Mouse (Mus musculus) lung, embryonic 15.5 days (tissue): ENCODE measurements at regions not wholly inside any gene's neighbourhood (a gene's known extent, or its start where the extent isn't known, plus 50 kb on each side); places are given as distances from the start of the nearest gene placed in this dataset.

ENCODE experiments used
- ATAC-seq: fragments of 200-750 bp; cut with Nextera tagmentation; 2 replicates; pipeline ENCODE4 v1.8.0; 2017; ENCODE audit warnings: moderate number of reproducible peaks, borderline replicate concordance; ENCODE audit not compliant: low FRiP score, low TSS enrichment; ENCODE audit errors: extremely low read depth
- H3K27ac ChIP-seq: fragments of 300-500 bp; sonication (generic); 2 replicates; pipeline ENCODE4 v1.5.1; 2015; ENCODE audit warnings: moderate library complexity, mild to moderate bottlenecking, inconsistent platforms
- H3K27me3 ChIP-seq: fragments of 300-500 bp; sonication (generic); 2 replicates; pipeline ENCODE4 v1.6.1; 2015; ENCODE audit warnings: inconsistent platforms
- H3K36me3 ChIP-seq: fragments of 300-500 bp; sonication (generic); 2 replicates; pipeline ENCODE4 v1.6.1; 2015; ENCODE audit warnings: inconsistent platforms
- H3K4me1 ChIP-seq: fragments of 300-500 bp; sonication (generic); 2 replicates; pipeline ENCODE4 v1.6.1; 2015; ENCODE audit warnings: inconsistent platforms
- H3K4me2 ChIP-seq: fragments of 300-500 bp; sonication (generic); 2 replicates; pipeline ENCODE4 v1.6.1; 2015; ENCODE audit warnings: inconsistent platforms, mild to moderate bottlenecking, moderate library complexity
- H3K4me3 ChIP-seq: fragments of 300-500 bp; sonication (generic); 2 replicates; pipeline ENCODE4 v1.5.1; 2015; ENCODE audit warnings: mild to moderate bottlenecking, inconsistent platforms
- H3K9ac ChIP-seq: fragments of 300-500 bp; sonication (generic); 2 replicates; pipeline ENCODE4 v1.6.1; 2015; ENCODE audit warnings: inconsistent platforms
- H3K9me3 ChIP-seq: fragments of 300-500 bp; sonication (generic); 2 replicates; pipeline ENCODE4 v1.6.1; 2016; ENCODE audit warnings: inconsistent platforms
- WGBS: fragments of 180-500 bp; shearing (Covaris S2); methylation state at CpG from one replicate; pipeline ENCODE4 v1.1.7; 2015; 5-methylcytosine and 5-hydroxymethylcytosine counted together

DNA sequence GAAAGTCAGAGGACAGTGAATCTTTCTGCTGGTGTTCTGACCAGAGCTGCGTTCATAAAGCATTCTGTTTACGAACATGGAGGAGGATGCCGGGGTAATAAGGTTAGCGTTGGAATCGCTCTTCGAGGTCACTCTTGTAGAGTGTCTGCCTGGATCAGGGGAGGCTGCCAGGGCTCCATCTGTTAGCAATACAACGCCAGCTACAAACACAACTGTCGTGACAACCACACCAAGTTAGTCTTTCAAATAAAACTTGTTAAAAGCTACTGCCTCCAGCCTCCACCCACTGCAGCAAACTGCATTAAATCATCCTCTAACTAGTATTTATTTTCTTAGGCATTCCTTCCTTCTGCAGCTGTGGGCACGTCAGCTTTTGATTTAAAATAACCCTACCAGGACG, 525.0 kb downstream of the 1700129C05Rik start:
- no peak overlapping the region for H3K4me3 ChIP-seq
- no peak overlapping the region for H3K27ac ChIP-seq
- no peak overlapping the region for H3K9ac ChIP-seq
- H3K4me1 ChIP-seq = peaks cover 10% of the 10 kb centered on the region; the same call in 1 of the 2 replicates
- no peak overlapping the region for H3K4me2 ChIP-seq
- H3K27me3 ChIP-seq = no peaks in the 10 kb centered on the region
- H3K9me3 ChIP-seq = no peaks in the 10 kb centered on the region
- ATAC-seq = no peak
- H3K36me3 ChIP-seq = no peaks in the 10 kb centered on the region
- WGBS = 25% methylated on average over 10 of the region's 10 CpGs

DNA sequence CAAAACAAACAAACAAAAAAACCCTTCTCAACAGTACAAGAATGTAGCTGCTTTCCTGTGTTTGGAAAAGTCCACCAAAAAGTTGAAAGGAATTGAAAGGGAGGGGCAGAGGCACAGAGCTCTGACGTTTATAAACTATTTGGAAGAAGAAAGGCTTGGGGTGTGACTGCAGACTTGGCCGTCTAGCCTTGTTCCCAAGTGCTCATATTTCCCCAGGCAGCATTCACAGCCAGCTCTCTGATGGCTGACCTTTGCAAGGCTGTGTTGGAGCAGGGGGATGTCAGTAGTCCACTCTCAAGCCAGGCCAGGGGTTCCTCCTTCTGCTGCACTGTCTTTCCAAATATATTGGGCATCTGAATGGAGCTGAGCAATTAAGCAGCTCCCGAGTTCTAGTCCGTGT, 534.5 kb downstream of the 1700129C05Rik start:
- Histone ChIP-seq H3K27ac (no peak overlapping the region; the same call in 1 of the 2 replicates), H3K27me3 (no peaks in the 10 kb centered on the region), H3K9ac (no peak overlapping the region), H3K4me2 (no peak overlapping the region), H3K4me1 (peaks cover 12% of the 10 kb centered on the region; the same call in 1 of the 2 replicates), H3K4me3 (no peak overlapping the region), H3K36me3 (no peaks in the 10 kb centered on the region), H3K9me3 (no peaks in the 10 kb centered on the region)
- peak; percentile 70; the same call in 1 of the 2 replicates for ATAC-seq
- WGBS = 43% methylated on average over 4 of the region's 4 CpGs

DNA sequence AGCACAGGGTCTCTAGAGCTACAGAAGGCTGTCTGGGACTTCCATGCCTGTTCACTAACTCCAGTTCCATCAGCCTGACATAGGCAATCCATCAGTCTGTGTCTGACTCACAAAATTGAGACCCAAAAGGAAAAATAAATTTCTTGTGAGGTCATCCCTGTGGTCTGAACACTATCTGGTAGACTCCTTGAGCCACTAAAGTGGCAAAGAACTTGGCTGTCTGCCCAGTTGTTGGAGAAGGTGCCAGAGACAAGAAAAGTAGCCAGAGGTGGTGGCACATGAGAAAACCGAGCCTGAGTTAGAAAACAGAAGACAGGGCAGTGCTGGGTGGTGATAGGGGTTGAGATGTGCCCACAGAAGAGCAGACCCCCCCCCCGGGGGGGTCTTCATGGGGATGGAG, 535.0 kb downstream of the 1700129C05Rik start:
- Histone ChIP-seq H3K4me3 (no peak overlapping the region), H3K4me2 (no peak overlapping the region), H3K9ac (no peak overlapping the region), H3K9me3 (no peaks in the 10 kb centered on the region), H3K27ac (peak overlapping the region; percentile 15; the same call in 1 of the 2 replicates), H3K36me3 (no peaks in the 10 kb centered on the region), H3K27me3 (no peaks in the 10 kb centered on the region), H3K4me1 (peaks cover 12% of the 10 kb centered on the region; the same call in 1 of the 2 replicates)
- ATAC-seq = peak; percentile 39; the same call in 1 of the 2 replicates
- 27% methylated on average over 2 of the region's 2 CpGs for WGBS

DNA sequence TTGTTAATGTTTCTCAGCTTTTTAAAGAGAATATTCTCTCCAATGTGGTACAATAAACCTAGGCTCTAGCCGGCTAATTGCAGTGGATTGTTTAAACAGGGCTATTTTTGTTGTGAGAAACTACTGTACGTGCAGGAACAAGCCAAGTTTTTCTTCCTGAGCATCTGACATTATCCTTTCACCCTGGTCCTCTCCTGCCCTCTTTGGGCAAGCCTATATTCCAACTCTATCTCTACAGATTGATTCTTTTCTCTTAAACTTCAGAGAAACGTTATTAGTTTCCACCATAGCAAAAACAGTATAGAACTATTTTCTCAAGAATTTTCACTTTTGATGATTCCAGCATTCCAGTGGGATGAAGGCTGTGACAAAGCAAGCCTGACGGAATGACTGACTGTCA, 535.2 kb downstream of the Fgf9 start:
- H3K27me3 ChIP-seq = no peaks in the 10 kb centered on the region
- H3K36me3 ChIP-seq = no peaks in the 10 kb centered on the region
- no peak overlapping the region for H3K9ac ChIP-seq
- H3K9me3 ChIP-seq = no peaks in the 10 kb centered on the region
- no peak for ATAC-seq
- no peak overlapping the region for H3K4me3 ChIP-seq
- peaks cover 12% of the 10 kb centered on the region; the same call in 1 of the 2 replicates for H3K4me1 ChIP-seq
- H3K4me2 ChIP-seq = no peak overlapping the region
- 55% methylated on average over 4 of the region's 4 CpGs for WGBS
- no peak overlapping the region for H3K27ac ChIP-seq

DNA sequence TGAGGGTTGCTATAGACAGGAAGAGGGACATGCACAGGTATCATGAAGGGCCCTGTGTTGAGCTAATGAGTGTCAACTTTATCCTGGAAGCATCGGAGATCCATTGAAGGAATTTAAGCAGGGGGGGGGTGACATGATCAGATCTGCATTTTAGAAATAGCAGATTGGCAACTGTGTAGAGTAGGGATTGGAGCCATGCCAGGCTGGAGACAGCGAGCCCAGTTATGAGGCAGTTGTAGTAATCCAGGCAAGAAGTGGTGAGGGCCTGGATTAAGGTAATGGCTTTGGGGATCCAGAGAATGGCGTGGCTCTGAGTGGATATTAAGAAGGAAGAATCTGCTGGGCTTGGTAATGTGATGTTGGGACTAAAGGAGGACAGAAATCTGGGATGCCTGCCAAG, 528.5 kb downstream of the Fgf9 start:
- Histone ChIP-seq H3K4me3 (no peak overlapping the region), H3K36me3 (no peaks in the 10 kb centered on the region), H3K9me3 (no peaks in the 10 kb centered on the region), H3K4me1 (no peaks in the 10 kb centered on the region), H3K27me3 (no peaks in the 10 kb centered on the region), H3K27ac (no peak overlapping the region), H3K4me2 (no peak overlapping the region), H3K9ac (no peak overlapping the region)
- 68% methylated on average over 3 of the region's 3 CpGs for WGBS
- ATAC-seq = no peak

DNA sequence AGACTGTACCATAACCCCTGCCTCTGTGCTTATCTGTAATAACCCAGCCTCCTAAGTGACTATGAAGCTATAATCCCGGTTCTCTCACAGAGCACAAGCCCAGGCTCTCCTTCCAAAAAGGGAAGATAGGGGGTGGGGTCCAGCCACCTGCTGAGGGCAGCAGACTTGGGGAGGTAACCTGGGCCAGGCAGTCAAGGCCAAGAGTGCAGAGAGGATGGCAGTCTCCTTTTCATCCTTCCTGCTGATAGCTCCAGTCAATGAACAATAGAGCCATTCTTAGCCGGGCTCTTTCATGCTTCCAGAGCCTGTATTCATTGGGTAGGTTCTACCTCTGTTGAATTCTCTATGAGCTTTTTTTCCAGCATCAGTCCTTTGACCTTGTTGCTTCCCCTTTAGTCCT, 527.5 kb downstream of the Fgf9 start:
- Histone ChIP-seq H3K27ac (no peak overlapping the region), H3K4me1 (no peaks in the 10 kb centered on the region), H3K4me2 (no peak overlapping the region), H3K36me3 (no peaks in the 10 kb centered on the region), H3K4me3 (no peak overlapping the region), H3K9ac (no peak overlapping the region), H3K9me3 (no peaks in the 10 kb centered on the region), H3K27me3 (no peaks in the 10 kb centered on the region)
- 49% methylated on average over 2 of the region's 2 CpGs for WGBS
- no peak for ATAC-seq

DNA sequence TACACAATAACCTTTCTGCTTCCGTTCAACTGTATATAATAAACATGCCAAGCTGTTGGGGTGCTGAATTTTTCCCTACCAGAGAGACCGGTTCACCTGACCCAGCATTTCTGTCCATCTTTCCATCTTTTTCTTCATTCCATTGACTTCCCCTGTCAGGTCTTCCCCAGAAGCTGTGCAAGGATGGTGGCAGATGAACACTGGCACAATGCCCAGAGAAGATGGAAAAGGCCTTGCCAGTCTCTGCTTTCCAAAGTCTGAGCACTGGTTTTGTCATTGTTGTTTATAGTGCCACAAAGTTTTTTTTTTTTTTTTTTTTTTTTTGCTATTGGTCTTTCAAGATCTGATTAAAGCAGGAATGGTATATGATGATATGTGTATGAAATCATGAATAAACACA, 526.6 kb downstream of the Fgf9 start:
- no peak overlapping the region for H3K4me2 ChIP-seq
- H3K36me3 ChIP-seq = no peaks in the 10 kb centered on the region
- no peak overlapping the region for H3K4me3 ChIP-seq
- WGBS = 87% methylated on average over 2 of the region's 2 CpGs
- no peak overlapping the region for H3K27ac ChIP-seq
- no peaks in the 10 kb centered on the region for H3K9me3 ChIP-seq
- no peaks in the 10 kb centered on the region for H3K4me1 ChIP-seq
- no peak overlapping the region for H3K9ac ChIP-seq
- no peaks in the 10 kb centered on the region for H3K27me3 ChIP-seq
- no peak for ATAC-seq

DNA sequence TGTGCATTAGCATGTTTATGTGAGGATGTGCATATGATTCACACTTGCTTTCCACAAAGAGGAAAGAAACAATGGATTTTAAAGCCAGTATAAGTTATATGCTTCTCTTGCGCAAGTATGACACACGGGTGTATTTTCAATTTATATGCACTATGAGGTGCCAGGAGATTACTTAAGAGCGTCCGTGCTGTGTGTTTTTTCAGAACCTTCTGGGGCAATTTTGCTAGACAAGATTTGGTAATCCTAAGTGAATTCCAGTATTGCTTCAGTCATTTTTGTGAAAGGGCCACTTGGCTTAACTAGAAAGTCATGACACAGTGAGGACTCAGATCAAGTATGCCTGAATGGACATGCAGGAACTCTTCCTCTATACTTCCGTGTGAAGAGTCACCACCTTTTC, 511.5 kb downstream of the Fgf9 start:
- H3K4me1 ChIP-seq = no peaks in the 10 kb centered on the region
- no peak overlapping the region for H3K4me2 ChIP-seq
- H3K27ac ChIP-seq = no peak overlapping the region
- no peak overlapping the region for H3K4me3 ChIP-seq
- H3K36me3 ChIP-seq = no peaks in the 10 kb centered on the region
- 85% methylated on average over 5 of the region's 5 CpGs for WGBS
- no peaks in the 10 kb centered on the region for H3K27me3 ChIP-seq
- no peak overlapping the region for H3K9ac ChIP-seq
- no peaks in the 10 kb centered on the region for H3K9me3 ChIP-seq
- ATAC-seq = no peak

DNA sequence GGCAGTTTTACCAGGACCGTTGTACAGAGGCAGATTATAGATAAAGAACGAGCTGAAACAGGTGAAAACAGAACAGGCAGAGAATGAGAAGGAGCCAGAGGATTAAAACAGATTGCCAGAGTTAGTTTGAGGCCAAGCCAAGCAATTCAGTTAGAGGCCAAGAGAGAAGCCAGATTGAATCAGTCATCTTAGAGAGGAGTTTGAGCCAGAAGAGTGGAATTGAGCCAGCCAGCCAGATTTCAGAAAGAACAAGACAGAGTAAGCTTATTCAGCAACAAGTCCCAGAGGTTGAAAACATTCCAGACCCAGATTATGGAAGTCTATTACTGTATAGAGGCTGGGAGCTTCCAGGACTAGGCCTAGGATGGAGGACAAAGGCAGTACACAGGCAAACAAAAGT, 499.7 kb downstream of the Fgf9 start:
- Histone ChIP-seq H3K27me3 (no peaks in the 10 kb centered on the region), H3K9me3 (no peaks in the 10 kb centered on the region), H3K4me2 (no peak overlapping the region), H3K9ac (no peak overlapping the region), H3K4me3 (no peak overlapping the region), H3K36me3 (no peaks in the 10 kb centered on the region), H3K27ac (no peak overlapping the region), H3K4me1 (no peaks in the 10 kb centered on the region)
- 71% methylated on average over 2 of the region's 2 CpGs for WGBS
- ATAC-seq = no peak

DNA sequence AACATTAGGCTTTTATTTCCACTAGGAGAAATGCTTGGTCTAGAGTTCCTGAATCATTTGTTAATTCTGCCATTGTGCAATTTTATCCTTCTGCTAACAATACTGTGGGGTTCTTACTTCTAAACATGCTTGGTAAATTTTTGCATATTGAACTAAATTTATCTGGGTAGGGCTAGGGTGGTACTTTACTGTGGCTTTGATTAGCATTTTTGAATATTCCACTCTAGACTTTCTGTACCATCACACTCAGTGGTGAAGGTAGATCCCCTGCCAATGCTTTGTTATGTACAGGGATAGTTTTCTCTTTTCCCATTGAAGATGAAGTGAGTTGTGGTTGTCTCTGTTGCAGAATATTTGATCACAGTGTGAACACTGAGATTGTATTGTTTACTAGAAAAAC, 497.1 kb downstream of the Fgf9 start:
- Histone ChIP-seq H3K4me1 (no peaks in the 10 kb centered on the region), H3K4me3 (no peak overlapping the region), H3K36me3 (no peaks in the 10 kb centered on the region), H3K9me3 (no peaks in the 10 kb centered on the region), H3K27ac (no peak overlapping the region), H3K9ac (no peak overlapping the region), H3K27me3 (no peaks in the 10 kb centered on the region), H3K4me2 (no peak overlapping the region)
- ATAC-seq = no peak

DNA sequence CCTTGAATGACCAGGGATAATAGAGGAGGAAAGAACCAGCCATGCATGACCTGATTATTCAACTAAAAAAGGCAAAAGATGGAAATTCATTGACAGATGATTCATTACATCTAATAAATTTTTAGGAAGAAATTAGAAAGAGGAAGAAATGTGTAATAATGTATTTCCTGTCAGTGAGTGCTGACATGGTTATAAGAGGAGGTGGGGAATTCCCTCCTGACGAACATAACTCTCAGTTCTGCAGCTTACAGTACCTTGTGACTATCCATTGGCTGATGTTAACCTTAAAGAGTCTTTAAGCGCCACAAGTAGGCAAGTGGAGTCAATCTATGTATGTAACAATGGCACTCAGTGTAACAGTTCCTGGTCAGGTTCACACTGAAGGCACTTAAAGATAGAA, 492.7 kb downstream of the Fgf9 start:
- Histone ChIP-seq H3K27ac (no peak overlapping the region), H3K4me3 (no peak overlapping the region), H3K9me3 (no peaks in the 10 kb centered on the region), H3K4me2 (no peak overlapping the region), H3K9ac (no peak overlapping the region), H3K4me1 (no peaks in the 10 kb centered on the region), H3K27me3 (no peaks in the 10 kb centered on the region), H3K36me3 (no peaks in the 10 kb centered on the region)
- no peak for ATAC-seq
- WGBS = 55% methylated on average over 2 of the region's 2 CpGs

DNA sequence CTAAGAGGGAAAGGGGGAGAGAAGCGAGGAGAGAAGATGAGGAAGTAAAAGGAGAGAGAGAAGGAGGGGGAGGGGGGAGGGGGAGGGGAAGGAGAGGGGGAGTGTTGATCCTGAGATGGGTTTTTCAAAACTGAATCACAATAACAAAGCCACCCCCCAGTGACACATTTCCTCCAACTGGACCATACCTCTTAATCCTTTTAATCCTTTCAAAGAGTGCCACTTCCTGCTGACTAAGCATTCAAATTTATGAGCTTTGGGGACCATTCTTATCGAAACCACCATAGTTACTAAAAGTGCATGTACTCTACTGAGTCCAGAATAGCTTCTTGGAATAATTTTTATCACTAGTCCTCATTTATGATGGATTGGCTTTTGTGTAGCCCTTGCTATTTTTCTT, 480.4 kb downstream of the Fgf9 start:
- Histone ChIP-seq H3K4me2 (no peak overlapping the region), H3K9me3 (no peaks in the 10 kb centered on the region), H3K27ac (no peak overlapping the region), H3K27me3 (no peaks in the 10 kb centered on the region), H3K9ac (no peak overlapping the region), H3K36me3 (no peaks in the 10 kb centered on the region), H3K4me1 (no peaks in the 10 kb centered on the region), H3K4me3 (no peak overlapping the region)
- no peak for ATAC-seq
- 68% methylated on average over 2 of the region's 2 CpGs for WGBS

DNA sequence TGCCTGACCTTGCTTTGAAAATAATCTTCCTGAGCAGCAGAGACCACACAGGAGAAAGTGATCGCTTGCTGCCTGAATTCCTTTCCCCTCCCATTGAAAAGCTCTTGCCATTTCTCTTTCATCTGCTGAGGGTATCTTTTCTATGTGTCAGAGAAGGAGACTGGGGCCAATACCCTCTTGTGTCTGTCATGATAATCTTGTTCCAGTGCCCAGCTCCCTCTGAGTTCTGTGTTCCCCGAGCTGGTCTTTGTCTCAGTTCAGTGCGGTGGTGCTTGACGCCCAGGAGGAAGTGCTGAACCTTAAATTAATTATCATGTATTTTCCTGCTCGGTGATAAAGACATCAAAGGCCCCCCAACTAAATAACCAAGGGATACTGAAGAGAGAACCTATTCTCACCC, 475.4 kb downstream of the Fgf9 start:
- no peak overlapping the region for H3K9ac ChIP-seq
- H3K27me3 ChIP-seq = no peaks in the 10 kb centered on the region
- H3K4me3 ChIP-seq = no peak overlapping the region
- no peak overlapping the region for H3K27ac ChIP-seq
- no peaks in the 10 kb centered on the region for H3K9me3 ChIP-seq
- no peak for ATAC-seq
- no peaks in the 10 kb centered on the region for H3K36me3 ChIP-seq
- H3K4me2 ChIP-seq = no peak overlapping the region
- H3K4me1 ChIP-seq = no peaks in the 10 kb centered on the region
- WGBS = 12% methylated on average over 5 of the region's 5 CpGs
